Mouse (Mus musculus): ENCODE measurements around the gene Fcrl6.

DNA sequence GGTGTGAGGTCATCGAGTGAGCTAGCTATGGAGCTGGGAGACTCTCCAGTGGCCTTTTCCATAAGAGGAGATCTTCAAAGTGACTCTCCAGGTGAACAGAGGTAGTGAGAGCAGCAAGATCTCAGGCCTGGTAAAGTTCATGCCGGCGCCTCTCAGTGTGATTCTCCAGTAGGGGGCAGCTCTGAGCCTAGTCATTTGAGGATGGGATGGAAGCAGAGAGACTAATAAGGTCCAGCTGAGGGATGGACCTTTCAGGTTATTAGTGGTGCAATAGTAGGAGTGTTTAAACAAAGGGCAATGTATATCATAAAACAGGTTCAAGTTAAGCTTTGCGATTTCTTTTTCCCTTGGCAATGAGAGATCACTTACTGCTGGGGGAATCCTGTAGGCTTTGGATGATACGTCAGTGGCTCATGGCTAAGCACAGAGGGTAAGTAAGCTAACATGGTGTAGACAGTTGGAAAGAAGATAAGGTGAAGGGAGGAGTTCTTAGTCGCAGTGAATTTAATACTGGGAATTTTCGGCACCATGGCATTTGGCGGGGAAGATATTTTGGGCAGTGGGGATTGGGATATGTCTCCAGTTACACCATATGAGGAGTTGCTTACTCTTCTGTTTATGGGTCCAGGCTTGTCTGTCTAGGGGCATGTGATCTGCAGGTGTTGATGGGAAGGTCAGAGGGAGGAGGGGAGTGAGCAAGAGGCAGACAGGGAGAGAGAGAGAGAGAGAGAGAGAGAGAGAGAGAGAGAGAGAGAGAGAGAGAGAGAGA is 48.4 kb upstream of the Fcrl6 start:
- no peak for TF ChIP-seq POLR2A (IDR thresholded peaks at IDR 0.05; ENCODE audit: borderline replicate concordance, extremely low read depth, insufficient read depth, insufficient read length, poor library complexity, severe bottlenecking)
- TF ChIP-seq CTCF (IDR thresholded peaks at IDR 0.05; ENCODE audit: borderline replicate concordance, extremely low read depth, insufficient read depth, insufficient read length): peak; percentile 49; the same call in 1 of the 2 replicates
